Mouse (Mus musculus) forebrain, embryonic 16.5 days (tissue): ENCODE results near the gene Rnf224. TPM values are rescaled to one million over a fixed set of nuclear protein-coding genes. Genes with fewer than 3 reads are reported as not detected.

Experiments used
- ATAC-seq: fragments of 200-750 bp; cut with Nextera tagmentation; 2 replicates; pipeline ENCODE4 v1.8.0; 2017; ENCODE audit warnings: mild to moderate bottlenecking, moderate library complexity
- H3K27ac ChIP-seq: fragments of 300-500 bp; sonication (generic); 2 replicates; pipeline ENCODE4 v1.5.1; 2014; ENCODE audit warnings: low read length, control low read depth
- H3K27me3 ChIP-seq: fragments of 300-500 bp; sonication (generic); replicated peaks from 2 replicates; pipeline ENCODE4 v1.6.1; 2014; ENCODE audit warnings: low read length; ENCODE audit not compliant: control insufficient read depth, insufficient read depth
- H3K36me3 ChIP-seq: fragments of 300-500 bp; sonication (generic); 2 replicates; pipeline ENCODE4 v1.6.1; 2014; ENCODE audit not compliant: control insufficient read depth, insufficient read depth
- H3K4me1 ChIP-seq: fragments of 300-500 bp; sonication (generic); replicated peaks from 2 replicates; pipeline ENCODE4 v1.6.1; 2014; ENCODE audit warnings: low read length; ENCODE audit not compliant: control insufficient read depth, insufficient read depth
- H3K4me2 ChIP-seq: fragments of 300-500 bp; sonication (generic); 2 replicates; pipeline ENCODE4 v1.6.1; 2014; ENCODE audit warnings: mild to moderate bottlenecking, low read length, control low read depth
- H3K4me3 ChIP-seq: fragments of 300-500 bp; sonication (generic); replicated peaks from 2 replicates; pipeline ENCODE4 v1.5.1; 2014; ENCODE audit warnings: mild to moderate bottlenecking, low read length, control low read depth
- H3K9ac ChIP-seq: fragments of 300-500 bp; sonication (generic); replicated peaks from 2 replicates; pipeline ENCODE4 v1.6.1; 2014; ENCODE audit warnings: low read depth, low read length, control low read depth
- H3K9me3 ChIP-seq: fragments of 300-500 bp; sonication (generic); 2 replicates; pipeline ENCODE4 v1.6.1; 2016; ENCODE audit warnings: low read length; ENCODE audit not compliant: control insufficient read depth
- WGBS: fragments of 180-500 bp; shearing (Covaris S2); extraction: QIAGEN DNeasy Blood & Tissue Kit; methylation state at CpG from one replicate; pipeline ENCODE4 v1.1.7; 2014; 5-methylcytosine and 5-hydroxymethylcytosine counted together
- polyA plus RNA-seq: library from polyadenylated mRNA; unstranded; fragments of >200 nt; fragmentation: Nextera tagmentation; extraction: Ambion mirVana; gene quantifications from 2 replicates; pipeline ENCODE4 v1.2.1, GENCODE M21; 2015

Rnf224 gene
- polyA plus RNA-seq, 1 experiment from 2014 or later: not detected

- no peaks in the 10 kb centered on the region for H3K36me3 ChIP-seq
- H3K4me1 ChIP-seq: peaks cover 3% of the 10 kb centered on the region; the same call in 1 of the 2 replicates
- H3K9ac ChIP-seq: no peak overlapping the region
- no peak overlapping the region for H3K4me2 ChIP-seq
- peaks cover 21% of the 10 kb centered on the region for H3K27me3 ChIP-seq
- WGBS: 80% methylated on average over 5 of the region's 5 CpGs
- H3K9me3 ChIP-seq: no peaks in the 10 kb centered on the region
- H3K27ac ChIP-seq: no peak overlapping the region
- ATAC-seq: no peak
- no peak overlapping the region for H3K4me3 ChIP-seq
Measured at GRCm38 (mm10) chr2:25194006-25194405, 42.6 kb downstream of the Rnf224 start.

GRCm38 (mm10) chr2:25193330-25193770, 43.2 kb downstream of the Rnf224 start:
- no peak overlapping the region for H3K27ac ChIP-seq
- peaks cover 3% of the 10 kb centered on the region; the same call in 1 of the 2 replicates for H3K4me1 ChIP-seq
- no peak overlapping the region for H3K4me2 ChIP-seq
- no peak overlapping the region for H3K9ac ChIP-seq
- H3K9me3 ChIP-seq: no peaks in the 10 kb centered on the region
- no peaks in the 10 kb centered on the region for H3K36me3 ChIP-seq
- under 1% methylated on average over 6 of the region's 6 CpGs for WGBS
- peaks cover 21% of the 10 kb centered on the region for H3K27me3 ChIP-seq
- peak; percentile 73 for ATAC-seq
- no peak overlapping the region for H3K4me3 ChIP-seq

GRCm38 (mm10) chr2:25187841-25188240, 48.7 kb downstream of the Rnf224 start:
- Histone ChIP-seq H3K36me3 (no peaks in the 10 kb centered on the region), H3K4me2 (no peak overlapping the region), H3K9ac (no peak overlapping the region), H3K27me3 (no peaks in the 10 kb centered on the region), H3K27ac (no peak overlapping the region), H3K4me1 (peaks cover 26% of the 10 kb centered on the region), H3K4me3 (no peak overlapping the region), H3K9me3 (no peaks in the 10 kb centered on the region)
- WGBS: 86% methylated on average over 6 of the region's 6 CpGs
- no peak for ATAC-seq

GRCm38 (mm10) chr2:25186575-25186930, 50.0 kb downstream of the Rnf224 start:
- Histone ChIP-seq H3K4me1 (peaks cover 38% of the 10 kb centered on the region), H3K27ac (no peak overlapping the region; the same call in 1 of the 2 replicates), H3K27me3 (no peaks in the 10 kb centered on the region), H3K4me2 (peak overlapping the region; percentile 86), H3K9me3 (no peaks in the 10 kb centered on the region), H3K4me3 (peak overlapping the region; percentile 59; the same call in 1 of the 2 replicates), H3K36me3 (no peaks in the 10 kb centered on the region), H3K9ac (peak overlapping the region; percentile 90)
- no peak for ATAC-seq
- 31% methylated on average over 5 of the region's 5 CpGs for WGBS

GRCm38 (mm10) chr2:25185625-25186574, 50.7 kb downstream of the Rnf224 start:
- Histone ChIP-seq H3K4me1 (peaks cover 43% of the 10 kb centered on the region), H3K27me3 (no peaks in the 10 kb centered on the region)
- peak; percentile 75 for ATAC-seq

GRCm38 (mm10) chr2:25184496-25184895, 52.1 kb downstream of the Rnf224 start:
- no peaks in the 10 kb centered on the region for H3K36me3 ChIP-seq
- ATAC-seq: no peak
- H3K27me3 ChIP-seq: no peaks in the 10 kb centered on the region
- peak overlapping the region; percentile 39 for H3K27ac ChIP-seq
- H3K9me3 ChIP-seq: no peaks in the 10 kb centered on the region
- WGBS: 90% methylated on average over 7 of the region's 7 CpGs
- H3K4me2 ChIP-seq: 0 out of 2 replicates have a peak overlapping the region, but pooled peaks have one; percentile 86
- peaks cover 46% of the 10 kb centered on the region for H3K4me1 ChIP-seq
- no peak overlapping the region; the same call in 1 of the 2 replicates for H3K9ac ChIP-seq
- no peak overlapping the region for H3K4me3 ChIP-seq

More at GRCm38 (mm10) chr2:25185625-25186574, 50.7 kb downstream of the Rnf224 start:
- under 1% methylated on average over 63 of the region's 64 CpGs for WGBS
- H3K4me3 ChIP-seq: peak overlapping the region; percentile 59
- peak overlapping the region; percentile 90 for H3K9ac ChIP-seq
- no peaks in the 10 kb centered on the region for H3K36me3 ChIP-seq
- peak overlapping the region; percentile 94 for H3K27ac ChIP-seq
- H3K9me3 ChIP-seq: no peaks in the 10 kb centered on the region
- H3K4me2 ChIP-seq: peak overlapping the region; percentile 86

Other genes starting within 250 kb of the Rnf224 start
- gene Nsmf, start 182.4 kb downstream of the Rnf224 start, polyA plus RNA-seq: 186 and 223 TPM in 2 replicates
- not detected in 2 replicates for gene Entpd8, start 156.5 kb downstream of the Rnf224 start, polyA plus RNA-seq
- not detected in 2 replicates for gene Noxa1, start 141.6 kb downstream of the Rnf224 start, polyA plus RNA-seq
- gene Nrarp, start 56.0 kb downstream of the Rnf224 start, polyA plus RNA-seq: 15.8 and 22.0 TPM in 2 replicates
- 0.85 and 1.6 TPM in 2 replicates for gene Tor4a, start 39.9 kb downstream of the Rnf224 start, polyA plus RNA-seq
- 91.7 and 101 TPM in 2 replicates for gene Nelfb, start 25.3 kb downstream of the Rnf224 start, polyA plus RNA-seq
- not detected in 2 replicates for gene Stpg3, start 22.1 kb downstream of the Rnf224 start, polyA plus RNA-seq
- not detected in 2 replicates for gene Fam166a, start 18.0 kb downstream of the Rnf224 start, polyA plus RNA-seq
- 394 TPM in 2 replicates for gene Tubb4b, start 12.1 kb downstream of the Rnf224 start, polyA plus RNA-seq
- not detected in 2 replicates for gene Slc34a3, start 2.4 kb downstream of the Rnf224 start, polyA plus RNA-seq
- gene Rnf208, start 5.5 kb upstream of the Rnf224 start, polyA plus RNA-seq: 91.6 and 106 TPM in 2 replicates
- gene Cysrt1, start 5.7 kb upstream of the Rnf224 start, polyA plus RNA-seq: 0.33 TPM in 1 of 2 replicates, not detected in the other
- gene AL732309.1, start 10.1 kb upstream of the Rnf224 start, polyA plus RNA-seq: 5.8 and 9.0 TPM in 2 replicates
- gene Tmem203, start 18.7 kb upstream of the Rnf224 start, polyA plus RNA-seq: 16.0 and 16.2 TPM in 2 replicates
- 14.8 and 16.4 TPM in 2 replicates for gene Tprn, start 25.8 kb upstream of the Rnf224 start, polyA plus RNA-seq
- gene Ssna1, start 35.7 kb upstream of the Rnf224 start, polyA plus RNA-seq: 199 and 204 TPM in 2 replicates
- gene Anapc2, start 35.7 kb upstream of the Rnf224 start, polyA plus RNA-seq: 150 and 159 TPM in 2 replicates
- not detected in 2 replicates for gene Tmem210, start 51.4 kb upstream of the Rnf224 start, polyA plus RNA-seq
- 0.21 TPM in 1 of 2 replicates, not detected in the other for gene Lrrc26, start 53.1 kb upstream of the Rnf224 start, polyA plus RNA-seq
- 19.0 and 29.4 TPM in 2 replicates for gene Grin1, start 82.4 kb upstream of the Rnf224 start, polyA plus RNA-seq
- 50.6 and 54.6 TPM in 2 replicates for gene Man1b1, start 95.6 kb upstream of the Rnf224 start, polyA plus RNA-seq
- gene Dpp7, start 119.6 kb upstream of the Rnf224 start, polyA plus RNA-seq: 21.5 and 26.9 TPM in 2 replicates
- gene Uap1l1, start 128.9 kb upstream of the Rnf224 start, polyA plus RNA-seq: 3.3 and 7.5 TPM in 2 replicates
- gene Sapcd2, start 135.5 kb upstream of the Rnf224 start, polyA plus RNA-seq: 23.8 and 29.9 TPM in 2 replicates
- 5.2 and 6.2 TPM in 2 replicates for gene Entpd2, start 159.1 kb upstream of the Rnf224 start, polyA plus RNA-seq
- 384 and 515 TPM in 2 replicates for gene Npdc1, start 162.6 kb upstream of the Rnf224 start, polyA plus RNA-seq
- gene Fut7, start 186.5 kb upstream of the Rnf224 start, polyA plus RNA-seq: 0.31 TPM in 1 of 2 replicates, not detected in the other
- gene Abca2, start 191.9 kb upstream of the Rnf224 start, polyA plus RNA-seq: 12.2 and 14.9 TPM in 2 replicates
- gene Clic3, start 220.1 kb upstream of the Rnf224 start, polyA plus RNA-seq: 2.4 and 4.6 TPM in 2 replicates
- 89.2 and 108 TPM in 2 replicates for gene Paxx, start 224.3 kb upstream of the Rnf224 start, polyA plus RNA-seq
- 212 and 217 TPM in 2 replicates for gene Ptgds, start 233.3 kb upstream of the Rnf224 start, polyA plus RNA-seq